In the genomic region with DNA sequence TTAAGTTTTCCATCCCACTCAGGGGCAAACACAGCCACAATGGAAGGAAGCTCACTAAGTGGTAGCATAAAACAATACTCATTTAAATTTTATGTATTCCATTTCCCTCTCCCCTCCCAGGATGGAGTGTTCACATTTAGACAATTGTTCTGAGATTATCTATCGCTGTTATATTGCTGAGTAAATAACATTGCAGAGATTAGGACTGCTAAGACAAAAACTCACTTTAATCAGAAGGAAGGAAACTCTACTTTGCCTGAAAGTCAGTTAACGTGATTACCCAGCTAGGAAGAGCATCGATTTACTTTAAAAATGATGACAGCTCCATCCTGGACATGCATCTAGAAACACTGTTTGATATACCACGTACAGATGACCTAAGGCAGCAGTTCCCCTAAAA, we compare ENCODE assay signal across 25 mouse cellular contexts.
"Had no signal": no experiment of that assay in that cellular context is flagged by ENCODE, and none has a peak within 500 bp of the region (broad histone marks: within the 10 kb centered on the region; RNA-seq: fewer than 3 reads in every experiment).

No protein-coding gene starts in this region.

- H3K9ac ChIP-seq: forebrain, postnatal 0 days; heart, embryonic 13.5 days; heart, embryonic 15.5 days; hindbrain, embryonic 13.5 days; hindbrain, embryonic 15.5 days; kidney, embryonic 15.5 days; limb, embryonic 13.5 days; limb, embryonic 15.5 days had no signal

- H3K27me3 ChIP-seq: heart, embryonic 13.5 days; heart, embryonic 15.5 days; hindbrain, embryonic 13.5 days; hindbrain, embryonic 15.5 days; kidney, embryonic 15.5 days; limb, embryonic 13.5 days; limb, embryonic 15.5 days had no signal

- H3K36me3 ChIP-seq: heart, embryonic 13.5 days; heart, embryonic 15.5 days; hindbrain, embryonic 13.5 days; hindbrain, embryonic 15.5 days; kidney, embryonic 15.5 days; limb, embryonic 13.5 days; limb, embryonic 15.5 days had no signal

- H3K4me2 ChIP-seq: heart, embryonic 11.5 days; heart, embryonic 13.5 days; heart, embryonic 15.5 days; hindbrain, embryonic 13.5 days; hindbrain, embryonic 15.5 days; kidney, embryonic 15.5 days; limb, embryonic 13.5 days; limb, embryonic 15.5 days had no signal

- DNase-seq: forebrain, postnatal 0 days; gastrocnemius, postnatal 14 days; gastrocnemius, postnatal 36 days; heart, adult 18-20 months; heart, postnatal 14 days; heart, postnatal 36 days; kidney, adult 11 months; kidney, adult 2 months; kidney, adult 9 months; kidney, postnatal 14 days; kidney, postnatal 36 days; layer of hippocampus, adult 9-11 months; layer of hippocampus, postnatal 36 days; left cerebral cortex, postnatal 4 days had no signal

- H3K9me3 ChIP-seq: heart, embryonic 13.5 days; heart, embryonic 15.5 days; hindbrain, embryonic 13.5 days; hindbrain, embryonic 15.5 days; kidney, embryonic 15.5 days; limb, embryonic 13.5 days; limb, embryonic 15.5 days had no signal

- H3K4me3 ChIP-seq: heart, embryonic 13.5 days; heart, embryonic 15.5 days; hindbrain, embryonic 13.5 days; hindbrain, embryonic 15.5 days; kidney, embryonic 15.5 days; limb, embryonic 13.5 days; limb, embryonic 15.5 days had no signal

- ATAC-seq: forebrain, postnatal 0 days; hindbrain, postnatal 0 days; intestine, embryonic 16.5 days had no signal

- H3K27ac ChIP-seq: heart, embryonic 13.5 days; heart, embryonic 15.5 days; hindbrain, embryonic 13.5 days; hindbrain, embryonic 15.5 days; hindbrain, postnatal 0 days; kidney, embryonic 15.5 days; kidney, postnatal 0 days; limb, embryonic 13.5 days; limb, embryonic 15.5 days had no signal
